In genomic region chr13:110392210-110392609, GRCm38 (mm10) we compare ENCODE assay signal across 8 mouse cellular contexts. TPM values are rescaled to one million over a fixed set of nuclear protein-coding genes. Genes with fewer than 3 reads are reported as not detected.
DNase-seq lines count a peak whose midpoint lies in the region; TF ChIP-seq lines count a peak whose summit lies in the region.

No protein-coding gene starts in this region.

- H3K4me1 ChIP-seq in MEL (ENCODE audit: control insufficient read depth in 1 of 2, insufficient read depth in 2 of 2, low read length in 2 of 2): no peaks in the 10 kb centered on the region

- intact Hi-C loops in heart, postnatal 10 days (cut with DNase I): loop anchor here (1.0 to 10.0 kb wide), 4 partner anchors 503 to 1019 kb away; no protein-coding TSS in a partner anchor

- H3K4me3 ChIP-seq in MEL (ENCODE audit: control insufficient read depth in 1 of 2, insufficient read depth in 1 of 2, low read depth in 2 of 2, low read length in 2 of 2): no peak overlapping the region

- no peak overlapping the region for H3K9ac ChIP-seq in MEL (ENCODE audit: control insufficient read depth, low read depth, low read length, poor library complexity, severe bottlenecking)

- H3K27me3 ChIP-seq in MEL (ENCODE audit: control insufficient read depth in 1 of 2, insufficient read depth in 2 of 2, low read length in 2 of 2): no peaks in the 10 kb centered on the region

- peak; percentile 87 for TF ChIP-seq RAD21 in MEL (IDR thresholded peaks at IDR 0.05; ENCODE audit: low read depth, low read length)

- no peaks in the 10 kb centered on the region for H3K36me3 ChIP-seq in MEL (ENCODE audit: control insufficient read depth in 1 of 2, insufficient read depth in 2 of 2, low read length in 2 of 2)

- no peaks in the 10 kb centered on the region for H3K9me3 ChIP-seq in MEL (replicated peaks; ENCODE audit: insufficient read depth, low read length)

- TF ChIP-seq POLR2A in MEL (IDR thresholded peaks at IDR 0.05; ENCODE audit: control insufficient read depth in 1 of 2, insufficient read depth in 1 of 2, low read depth in 1 of 2, low read length in 2 of 2, poor library complexity in 1 of 2): no peak

- peak; percentile 31 to 79 (median 54); a peak in 5 of 6 replicates for TF ChIP-seq CTCF in MEL (IDR thresholded peaks at IDR 0.05 in 2 of 3, conservative IDR thresholded peaks at IDR 0.05 in 1 of 3; ENCODE audit: control insufficient read depth in 1 of 3, insufficient read depth in 1 of 3, low read depth in 2 of 3, low read length in 3 of 3, poor library complexity in 1 of 3, severe bottlenecking in 1 of 3)

- H3K79me2 ChIP-seq in MEL (ENCODE audit: control insufficient read depth, insufficient read depth, low read length, poor library complexity): no peaks in the 10 kb centered on the region

- peak; percentile 77 to 85 for DNase-seq in heart, postnatal 10 days
- no peak for DNase-seq in heart, adult 11 months
- DNase-seq in 3T3-L1 (ENCODE audit: low read depth, low spot score) (peak; percentile 87), MEL (ENCODE audit: low read depth, low spot score) (peak; percentile 50)
- DNase-seq in cerebellum, postnatal 25 days: peak; percentile 53 to 81
- peak; percentile 80 for DNase-seq in kidney, postnatal 14 days
- DNase-seq in lung, postnatal 25 days (ENCODE audit: low spot score): peak; percentile 68
- peak; percentile 50 for DNase-seq in thymus, postnatal 14 days

- H3K27ac ChIP-seq in MEL (ENCODE audit: control insufficient read depth, low read depth, low read length): no peak overlapping the region

- TF ChIP-seq EP300 in MEL (IDR thresholded peaks at IDR 0.05; ENCODE audit: low read depth in 1 of 2, low read length in 2 of 2): no peak

TF ChIP-seq in MEL, 35 proteins besides CTCF, POLR2A, EP300 and RAD21:
- TF ChIP-seq MAZ (IDR thresholded peaks at IDR 0.05; ENCODE audit: low read depth, low read length) (no peak), E2F4 (IDR thresholded peaks at IDR 0.05; ENCODE audit: borderline replicate concordance, low read depth, low read length) (no peak), TBP (IDR thresholded peaks at IDR 0.05; ENCODE audit: low read depth, low read length) (no peak), SMC3 (IDR thresholded peaks at IDR 0.05; ENCODE audit: low read depth, low read length) (peak; percentile 94), POLR2AphosphoS2 (IDR thresholded peaks at IDR 0.05; ENCODE audit: low read length) (no peak), CHD1 (IDR thresholded peaks at IDR 0.05; ENCODE audit: low read depth, low read length) (no peak), USF1 (IDR thresholded peaks at IDR 0.05; ENCODE audit: low read depth, low read length) (peak; percentile 58; the same call in 1 of the 2 replicates), ELF1 (IDR thresholded peaks at IDR 0.05; ENCODE audit: low read depth, low read length) (no peak), ZNF384 (IDR thresholded peaks at IDR 0.05; ENCODE audit: low read depth, low read length) (no peak), JUND (IDR thresholded peaks at IDR 0.05; ENCODE audit: low read depth, low read length) (no peak), KAT2A (conservative IDR thresholded peaks at IDR 0.05; ENCODE audit: low read depth, low read length) (no peak), SIN3A (IDR thresholded peaks at IDR 0.05; ENCODE audit: low read length) (no peak), CHD2 (IDR thresholded peaks at IDR 0.05; ENCODE audit: low read length) (no peak), ETS1 (IDR thresholded peaks at IDR 0.05; ENCODE audit: low read depth, low read length) (no peak), MAX (IDR thresholded peaks at IDR 0.05; ENCODE audit: low read length) (no peak), TCF12 (IDR thresholded peaks at IDR 0.05; ENCODE audit: low read depth, low read length) (no peak), ZKSCAN1 (IDR thresholded peaks at IDR 0.05; ENCODE audit: low read depth, low read length) (no peak), MAFK (IDR thresholded peaks at IDR 0.05; ENCODE audit: borderline replicate concordance, low read depth, low read length) (no peak), RCOR1 (IDR thresholded peaks at IDR 0.05; ENCODE audit: low read depth, low read length) (no peak), UBTF (IDR thresholded peaks at IDR 0.05; ENCODE audit: borderline replicate concordance, insufficient read depth, low read depth, low read length) (no peak), NRF1 (IDR thresholded peaks at IDR 0.05; ENCODE audit: insufficient read depth, low read depth, low read length, poor library complexity, severe bottlenecking) (no peak), ZC3H11A (IDR thresholded peaks at IDR 0.05; ENCODE audit: low read depth, low read length) (peak; percentile 75), USF2 (IDR thresholded peaks at IDR 0.05; ENCODE audit: borderline replicate concordance in 1 of 2, insufficient read depth in 1 of 2, low read depth in 1 of 2, low read length in 2 of 2) (no peak), MXI1 (IDR thresholded peaks at IDR 0.05; ENCODE audit: low read depth, low read length) (no peak), GABPA (IDR thresholded peaks at IDR 0.05; ENCODE audit: low read depth, low read length) (no peak), ZMIZ1 (IDR thresholded peaks at IDR 0.05; ENCODE audit: low read depth, low read length) (no peak), BHLHE40 (IDR thresholded peaks at IDR 0.05; ENCODE audit: borderline replicate concordance, low read depth, low read length) (0 out of 2 replicates have a peak, but pooled peaks have one; percentile 9), POLR2AphosphoS5 (IDR thresholded peaks at IDR 0.05; ENCODE audit: borderline replicate concordance, low read depth, low read length) (no peak), HCFC1 (IDR thresholded peaks at IDR 0.05; ENCODE audit: low read depth, low read length) (no peak), MEF2A (IDR thresholded peaks at IDR 0.05; ENCODE audit: extremely low read depth, insufficient replicate concordance, low read depth, low read length, poor library complexity, severe bottlenecking) (no peak), MYC (IDR thresholded peaks at IDR 0.05; ENCODE audit: low read depth, low read length) (no peak), TAL1 (IDR thresholded peaks at IDR 0.05; ENCODE audit: low read length) (no peak)

RNA-seq across cellular contexts. Expression of gene Plk2, which starts 2.6 kb away (rescaled TPM):
- 10 to 100 TPM; 71.4 to 75.3 TPM for total RNA-seq in heart, postnatal 10 days (2021)
- total RNA-seq in MEL (2012; rRNA removed): not detected in 2 replicates
- polyA plus RNA-seq in MEL (2012; ENCODE audit: insufficient read depth in 1 of 2, insufficient read length in 2 of 2, low read depth in 1 of 2, low replicate concordance in 2 of 2, missing spikeins in 1 of 2): not detected

RNA-seq across cellular contexts. Expression of gene Gapt, which starts 35.2 kb away (rescaled TPM):
- not detected for total RNA-seq in heart, postnatal 10 days (2021)
- total RNA-seq in MEL (2012; rRNA removed): 0.12 and 0.16 TPM in 2 replicates
- polyA plus RNA-seq in MEL (2012; ENCODE audit: insufficient read depth in 1 of 2, insufficient read length in 2 of 2, low read depth in 1 of 2, low replicate concordance in 2 of 2, missing spikeins in 1 of 2): under 1 TPM in 1 of 2 experiments, not detected in 1; 0.07 TPM

Comparison
In these comparisons a context has a peak if more than half of its experiments do, and no peak if none do; other contexts are left out.
1. RNA of gene Plk2, which starts 2.6 kb away (total RNA-seq): 71.4 to 75.3 TPM in heart, postnatal 10 days; not detected in MEL; every median in the first group is over 10 times any median in the second.